Mouse (Mus musculus) gastrocnemius, postnatal 36 days (tissue): ENCODE results near the gene Chchd1. TPM values are rescaled to one million over a fixed set of nuclear protein-coding genes. Genes with fewer than 3 reads are reported as not detected.

Experiments used
- DNase-seq, 2 experiments: peaks; one replicate each; pipeline ENCODE4 v3.0.0; 2022
- intact Hi-C: fragments of 180-260 bp; cut with DNase I; formaldehyde crosslinking; loops from one replicate; pipeline ENCODE4 v1.15.1; 2025
- long read RNA-seq, 2 experiments: library from polyadenylated mRNA; stranded (forward); transcript quantifications; one replicate each; pipeline ENCODE4 v2.0.0; 2021
- total RNA-seq, 2 experiments: library from RNA; stranded (reverse); gene quantifications; 2 replicates each; pipeline ENCODE4 v1.2.3; 2021

Gene Chchd1
- total RNA-seq = 100 to 1,000 TPM in 1 of 2 experiments, 10 to 100 TPM in 1; 99.9 to 110 TPM
- long read RNA-seq, experiment 1, transcript Chchd1-201 (3 exons, 616 nt) = major isoform, 210 of 224 reads
- long read RNA-seq, experiment 1, transcript Chchd1-205 (3 exons, 578 nt) = minor isoform, 8 of 224 reads
- long read RNA-seq, experiment 1, partial matches to known transcripts = 4 of 224 reads
- long read RNA-seq, experiment 1, other reads (novel, unspliced or antisense) = 2 of 224 reads
- long read RNA-seq, experiment 2, transcript Chchd1-201 (3 exons, 616 nt) = major isoform, 229 of 248 reads
- long read RNA-seq, experiment 2, transcript Chchd1-205 (3 exons, 578 nt) = minor isoform, 8 of 248 reads
- long read RNA-seq, experiment 2, partial matches to known transcripts = 10 of 248 reads
- long read RNA-seq, experiment 2, other reads (novel, unspliced or antisense) = 0 of 248 reads

DNA sequence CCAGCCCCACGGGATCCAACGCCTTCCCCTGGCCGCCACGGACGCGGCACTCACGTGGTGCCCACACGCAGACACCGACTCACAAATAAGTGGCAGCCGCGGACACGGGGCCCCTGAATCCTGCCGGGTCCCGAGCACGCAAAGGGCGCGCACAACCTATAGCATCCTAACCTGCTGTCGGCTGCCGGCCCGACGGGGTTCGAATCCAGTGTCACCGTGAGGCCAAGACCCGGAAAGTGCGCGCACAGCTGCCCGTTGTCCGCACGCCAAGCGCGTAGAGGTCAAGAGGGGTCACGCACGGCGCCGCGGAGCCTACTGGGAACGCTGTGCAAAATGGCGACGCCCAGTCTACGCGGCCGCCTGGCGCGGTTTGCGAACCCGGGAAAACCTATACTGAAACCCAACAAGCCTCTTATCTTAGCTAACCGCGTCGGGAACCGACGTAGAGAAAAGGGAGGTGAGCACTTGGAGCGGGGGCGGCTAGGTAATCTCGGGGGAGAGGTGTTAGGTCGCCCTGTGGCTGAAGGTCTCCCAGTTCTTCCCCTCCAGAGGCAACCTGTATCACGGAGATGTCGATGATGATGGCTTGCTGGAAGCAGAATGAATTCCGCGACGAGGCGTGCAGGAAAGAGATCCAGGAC is at the start of gene Chchd1:
Chchd1 (plus strand) TSS at position 266 of the 641 bp plus-strand sequence.
- DNase-seq = peak; percentile 85 to 91
- intact Hi-C loops = no loop called here

DNA sequence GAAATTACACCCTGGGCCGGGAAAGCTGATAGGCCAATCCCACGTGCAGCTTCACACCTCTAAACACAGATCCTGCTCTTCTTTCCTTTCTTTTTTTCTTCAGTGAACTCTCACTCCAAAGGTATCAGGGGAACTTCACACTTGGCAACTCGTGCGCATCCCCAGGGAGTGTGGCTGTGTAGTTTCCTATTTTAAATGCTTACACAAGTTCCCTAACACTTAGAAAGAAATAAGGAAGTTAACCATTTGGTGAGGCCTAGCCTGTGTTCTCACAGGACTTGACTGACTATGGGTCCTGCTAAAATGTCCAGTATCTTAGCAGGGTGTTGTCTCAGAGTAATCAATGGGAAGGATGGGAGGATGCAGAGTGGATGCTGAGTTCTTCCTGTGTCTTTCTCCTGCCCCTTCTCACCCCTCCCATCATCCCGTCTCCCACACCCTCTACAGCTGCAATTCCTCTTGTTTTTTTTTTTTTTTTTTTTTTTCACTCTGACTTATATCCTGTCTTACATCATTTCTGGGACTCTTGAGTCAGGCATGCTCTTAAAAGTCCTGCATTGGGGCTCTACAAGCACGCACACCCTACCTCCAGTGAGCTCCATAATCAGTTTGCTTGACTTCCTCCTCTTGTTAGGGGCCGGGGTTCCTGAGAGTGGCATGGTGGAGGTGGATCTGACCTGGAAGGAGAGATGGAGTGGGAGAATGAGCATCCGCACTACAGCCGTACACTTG is 48.0 kb upstream of the Chchd1 start:
- intact Hi-C loops = no loop called here
- no peak for DNase-seq

DNA sequence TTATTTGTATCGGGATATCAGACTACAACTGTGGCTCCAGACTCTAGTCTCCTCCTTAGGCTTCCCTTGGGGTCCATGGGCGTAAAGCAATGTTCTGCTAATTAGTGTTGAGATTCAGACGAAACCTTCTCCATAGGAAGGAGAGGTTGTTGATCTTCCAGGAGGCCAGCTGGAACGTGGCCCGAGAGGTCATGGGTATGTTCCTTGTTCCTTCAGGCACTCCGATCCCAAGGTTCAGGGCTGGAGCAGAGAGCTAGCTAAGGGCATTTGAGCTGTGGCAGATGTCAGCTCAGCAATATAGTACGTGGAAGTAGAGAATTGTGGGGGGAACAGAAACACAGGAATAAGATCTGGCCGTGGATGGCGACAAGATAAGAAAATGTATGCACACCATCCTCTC is 47.1 kb upstream of the Chchd1 start:
- intact Hi-C loops = no loop called here

DNA sequence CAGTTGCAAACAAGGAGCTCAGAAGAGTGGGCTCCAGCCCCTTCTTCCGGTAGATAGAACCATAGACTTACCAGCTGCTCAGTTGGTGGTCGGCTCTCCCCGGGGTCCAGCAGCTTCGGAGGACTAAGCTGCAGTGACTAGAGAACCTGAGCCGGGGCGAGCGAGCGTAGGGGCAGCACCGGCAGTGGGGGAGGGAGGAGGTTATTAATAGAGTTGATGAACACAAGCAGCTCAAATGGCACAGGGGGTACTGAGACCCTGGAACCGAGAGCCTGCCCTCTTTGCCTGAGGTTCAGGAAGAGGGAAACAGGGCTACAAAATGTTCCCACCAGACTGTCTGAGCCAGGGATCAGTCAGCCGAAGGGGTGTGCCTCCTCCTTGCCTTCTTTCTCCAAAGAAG is 46.4 kb upstream of the Chchd1 start, which contains the start of gene Myoz1:
Myoz1 (minus strand) TSS at position 180 of the 400 bp plus-strand sequence.
- intact Hi-C loops = no loop called here
- DNase-seq = peak in 1 of 2 experiments; percentile 50

More for the DNA sequence above, 47.1 kb upstream of the Chchd1 start:
- DNase-seq = peak in 1 of 2 experiments; percentile 65

DNA sequence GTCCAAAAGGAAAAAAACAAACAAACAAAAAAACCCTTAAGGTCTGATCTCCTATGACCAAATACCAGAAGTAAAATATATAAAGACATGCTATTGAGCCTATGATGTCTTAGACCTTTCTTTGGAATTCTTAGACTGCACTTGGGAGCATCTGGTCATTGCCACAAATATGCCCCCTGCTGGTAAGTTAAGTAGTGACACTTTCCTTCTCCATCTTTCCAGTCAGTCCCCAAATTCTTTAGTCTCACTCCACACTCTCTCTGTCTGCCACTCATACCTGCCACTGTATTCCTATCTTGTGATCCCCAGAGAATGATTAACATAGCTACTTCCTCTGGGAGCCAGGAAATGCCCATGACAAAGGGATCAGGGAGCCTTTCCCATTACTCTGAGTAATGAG is 44.5 kb upstream of the Chchd1 start:
- intact Hi-C loops = loop anchor here (2.0 kb wide), 1 partner anchor 82 kb away; no protein-coding TSS in a partner anchor
- no peak for DNase-seq

DNA sequence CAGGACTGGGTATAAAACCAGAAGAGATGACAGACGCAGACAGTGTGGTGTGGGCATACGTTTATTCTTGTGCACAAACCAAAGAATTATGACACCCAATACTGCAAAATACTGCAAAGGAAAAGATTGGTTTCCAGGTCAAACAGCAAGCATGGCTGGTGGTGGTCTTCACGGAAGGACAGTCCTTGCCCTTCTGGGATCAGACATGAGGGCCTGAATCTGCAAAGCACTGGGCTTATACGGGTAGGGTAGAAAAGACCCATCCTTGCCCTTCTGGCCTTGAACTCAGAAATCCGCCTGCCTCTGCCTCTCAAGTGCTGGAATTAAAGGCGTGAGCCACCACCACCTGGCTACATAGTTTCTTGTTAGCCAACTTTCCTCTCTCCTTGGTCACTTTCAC is 43.9 kb upstream of the Chchd1 start:
- intact Hi-C loops = loop anchor here (2.0 kb wide), 1 partner anchor 82 kb away; no protein-coding TSS in a partner anchor
- DNase-seq = no peak

DNA sequence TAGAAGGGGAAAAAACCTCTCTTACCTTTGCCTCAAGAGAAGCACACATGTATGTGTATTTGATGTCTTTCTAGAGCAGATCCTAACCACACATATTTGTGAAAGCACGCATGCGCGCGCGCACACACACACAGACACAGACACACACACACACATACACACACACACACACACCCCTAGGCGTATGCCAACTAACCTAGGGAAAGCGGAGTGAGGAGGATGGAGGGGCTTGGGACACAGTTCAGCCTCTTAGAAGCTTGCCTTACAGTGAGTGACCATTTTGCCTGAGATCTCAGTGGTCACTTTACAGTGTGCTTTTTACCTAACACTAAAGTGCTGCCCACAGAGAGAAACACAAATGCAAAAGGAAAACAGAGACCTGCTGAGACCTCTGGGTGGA is 43.1 kb upstream of the Chchd1 start:
- no peak for DNase-seq
- intact Hi-C loops = loop anchor here (2.0 to 5.0 kb wide), 2 partner anchors 83 to 1163 kb away; no protein-coding TSS in a partner anchor

DNA sequence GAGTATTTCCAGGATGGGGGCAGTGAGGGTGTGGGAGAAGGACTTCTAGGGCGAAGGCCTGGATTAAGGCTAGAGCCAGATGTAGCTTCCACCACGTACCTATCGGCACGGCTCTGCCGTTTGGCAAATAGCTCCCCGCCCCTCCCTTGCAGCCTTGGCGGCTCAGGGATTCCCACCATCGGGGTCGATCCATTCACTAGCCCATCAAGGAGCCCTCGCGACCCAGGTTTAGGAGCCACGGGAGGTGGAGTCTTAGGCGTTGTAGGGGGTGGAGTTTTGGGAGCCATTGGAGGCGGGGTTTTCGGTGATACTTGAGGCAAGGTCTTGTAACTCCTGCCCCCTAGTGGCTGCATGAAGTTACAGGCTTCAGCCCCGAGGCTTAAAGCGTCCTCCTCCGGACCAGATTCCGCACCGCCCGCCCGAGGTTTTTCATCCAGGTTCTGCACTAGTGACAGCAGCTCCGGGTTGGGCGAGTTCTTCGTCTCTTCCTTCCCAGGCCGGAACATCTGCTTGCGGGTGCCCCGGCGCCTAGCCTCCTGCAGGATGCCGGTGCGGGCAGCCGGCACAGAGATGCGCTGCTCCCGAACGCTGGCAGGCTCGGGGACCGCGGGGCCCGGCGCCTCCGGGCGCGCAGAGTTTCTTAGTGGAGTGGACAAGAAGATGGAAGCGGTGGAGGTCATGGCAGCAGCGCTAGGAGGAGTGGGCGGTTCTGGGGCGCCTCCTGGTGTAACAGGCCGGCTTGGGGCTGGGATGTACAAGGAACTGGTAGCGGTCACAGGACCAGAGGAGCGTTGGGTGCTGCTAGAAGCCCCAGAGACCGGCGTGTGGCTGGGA is 41.8 kb upstream of the Chchd1 start:
- peak; percentile 85 to 94 for DNase-seq
- intact Hi-C loops = loop anchor here (5.0 kb wide), 1 partner anchor 1161 kb away; no protein-coding TSS in a partner anchor

DNA sequence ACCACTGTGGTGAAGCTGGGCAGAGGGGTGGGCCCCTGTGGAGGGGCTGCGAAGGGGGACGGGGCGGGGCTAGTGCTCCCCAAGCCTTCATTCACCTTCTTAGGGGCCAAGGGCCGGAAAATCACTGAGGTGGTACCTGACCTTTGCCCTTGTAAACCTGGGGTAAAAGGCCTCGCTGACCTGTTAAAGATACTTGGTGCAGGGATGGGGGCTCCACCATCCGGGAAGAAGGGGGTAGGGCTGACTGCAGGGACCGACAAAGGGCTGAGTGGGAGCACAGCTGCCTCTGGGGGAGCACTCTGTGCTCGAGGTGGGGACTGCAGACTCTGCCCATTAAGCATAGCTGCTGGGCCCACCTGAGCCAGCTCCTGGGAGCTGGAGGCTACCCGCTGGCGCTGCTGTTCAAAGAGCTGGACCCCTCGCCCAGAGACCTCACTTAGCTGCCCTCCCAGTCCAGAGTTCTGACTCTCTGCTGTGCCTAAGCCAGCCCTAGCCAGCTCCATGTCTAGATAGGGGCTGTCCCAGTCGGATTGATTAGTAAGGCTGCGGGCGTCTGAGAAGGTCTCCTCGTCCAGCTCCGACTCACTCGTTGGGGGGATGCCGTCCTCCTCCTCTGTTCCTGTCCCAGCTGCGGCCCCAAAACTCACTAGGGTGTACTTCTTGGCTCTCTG is 41.0 kb upstream of the Chchd1 start:
- DNase-seq = no peak
- intact Hi-C loops = loop anchor here (5.0 kb wide), 1 partner anchor 1161 kb away; no protein-coding TSS in a partner anchor

DNA sequence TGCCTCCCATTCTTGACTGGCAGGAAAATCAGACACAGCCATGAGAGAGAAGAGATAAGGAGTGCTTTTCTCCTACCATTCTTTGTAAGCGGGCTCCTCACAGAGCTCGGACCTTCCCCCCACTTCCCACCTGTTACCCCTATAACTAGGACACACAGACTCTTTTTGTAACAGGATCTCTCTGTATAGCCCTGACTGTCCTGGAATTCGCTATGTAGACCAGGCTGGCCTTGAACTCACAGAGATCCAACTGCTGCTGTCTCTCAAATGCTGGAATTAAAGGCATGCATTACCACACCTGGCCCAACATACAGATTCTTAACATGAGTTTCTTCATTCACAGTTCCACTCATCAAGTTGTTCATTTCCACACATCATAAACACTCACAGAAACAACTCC is 40.1 kb upstream of the Chchd1 start:
- intact Hi-C loops = loop anchor here (5.0 kb wide), 1 partner anchor 1160 kb away; no protein-coding TSS in a partner anchor
- no peak for DNase-seq

DNA sequence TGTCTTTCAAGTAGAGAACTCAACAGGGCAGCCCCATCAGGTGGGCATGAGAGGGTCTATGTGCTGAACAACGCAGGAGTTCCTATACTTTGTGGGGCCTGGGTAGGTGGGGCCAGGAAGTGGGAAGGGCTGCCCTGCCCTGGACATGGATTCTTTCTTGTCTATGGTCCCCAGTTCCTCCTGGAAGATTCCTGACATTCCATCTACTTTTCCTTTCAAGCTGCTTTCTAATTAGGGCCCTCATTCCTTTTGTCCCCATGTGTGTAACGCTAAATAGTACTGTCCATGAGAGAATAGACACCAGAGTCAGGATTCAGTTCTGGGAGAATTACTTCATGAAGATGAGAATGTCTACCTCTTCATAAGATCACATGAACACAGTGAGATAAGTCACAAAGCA is 39.2 kb upstream of the Chchd1 start:
- intact Hi-C loops = loop anchor here (5.0 kb wide), 1 partner anchor 1159 kb away; no protein-coding TSS in a partner anchor
- DNase-seq = no peak

DNA sequence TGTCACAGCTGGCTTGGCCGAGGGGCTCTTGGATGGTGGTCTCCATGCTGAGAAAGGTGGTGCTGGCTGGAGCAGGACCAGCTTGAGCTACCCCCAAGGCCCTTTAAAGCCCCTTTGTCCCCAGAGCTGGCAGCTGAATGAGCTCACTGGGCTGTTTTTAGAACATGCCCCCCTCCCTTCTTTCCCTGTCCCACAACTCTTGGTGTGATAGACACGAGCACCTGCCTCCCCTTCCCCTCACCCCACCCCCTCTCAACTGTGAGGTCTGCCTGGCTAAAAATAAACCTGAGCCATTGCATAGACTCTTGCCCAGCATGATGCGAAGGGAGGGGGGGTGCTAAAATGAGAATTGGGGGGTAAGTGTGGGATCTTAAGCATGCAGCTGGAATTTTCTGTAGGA is 38.4 kb upstream of the Chchd1 start:
- DNase-seq = peak in 1 of 2 experiments; percentile 35
- intact Hi-C loops = loop anchor here (5.0 kb wide), 1 partner anchor 1158 kb away; no protein-coding TSS in a partner anchor

DNA sequence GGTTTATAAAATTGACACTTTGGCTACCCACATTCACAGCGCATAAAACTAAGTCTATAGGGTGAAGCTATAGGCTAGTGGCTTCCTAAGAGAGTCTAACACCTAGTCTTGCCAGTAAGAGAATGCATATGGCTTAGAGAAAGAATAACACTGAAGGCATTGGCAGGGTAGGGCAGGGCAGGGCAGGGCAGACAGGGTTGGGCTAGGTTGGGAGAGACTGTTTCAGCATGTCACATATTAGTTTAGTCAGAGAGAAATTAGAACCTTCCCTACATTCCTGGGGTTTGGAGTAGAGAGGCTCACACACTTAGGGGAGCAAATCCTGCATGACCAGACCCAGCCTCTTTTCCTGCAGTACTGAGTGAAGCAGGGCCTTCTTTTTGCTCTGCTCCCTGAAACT is 35.3 kb upstream of the Chchd1 start:
- intact Hi-C loops = no loop called here
- no peak for DNase-seq

DNA sequence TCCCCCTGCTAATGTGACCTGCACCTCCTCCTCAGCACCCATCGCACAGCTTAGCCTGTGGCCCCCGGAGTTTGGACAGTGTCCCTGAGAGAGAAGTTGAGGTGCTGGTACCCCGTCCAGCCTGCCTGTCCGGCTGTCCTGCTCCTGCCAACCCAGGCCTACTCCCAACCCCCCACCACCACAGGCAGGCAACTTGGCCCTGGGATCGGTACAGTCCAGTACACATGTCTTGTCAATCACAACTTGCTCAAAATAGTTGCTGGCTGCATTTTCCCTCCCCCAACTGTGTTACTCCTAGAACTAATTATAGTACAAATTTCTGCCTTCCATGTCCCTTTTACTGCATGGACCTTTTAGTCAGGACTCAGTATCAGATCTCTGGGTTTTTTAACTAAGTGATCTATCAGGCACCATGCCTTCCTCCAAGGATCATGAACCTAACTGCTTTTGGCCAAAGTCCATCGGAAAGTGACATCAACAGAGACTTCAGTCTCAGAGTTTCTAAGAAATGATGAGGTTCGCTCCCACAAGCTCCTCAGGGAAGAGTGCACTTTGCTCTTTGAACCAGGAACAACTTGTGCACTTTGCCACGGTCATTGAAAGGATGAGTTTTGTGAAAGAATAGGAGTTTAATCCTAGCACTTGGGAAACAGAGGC is 34.5 kb upstream of the Chchd1 start, which contains the start of gene Synpo2l:
Synpo2l (minus strand) TSS at position 201 of the 657 bp plus-strand sequence.
- peak; percentile 52 to 64 for DNase-seq
- intact Hi-C loops = no loop called here

DNA sequence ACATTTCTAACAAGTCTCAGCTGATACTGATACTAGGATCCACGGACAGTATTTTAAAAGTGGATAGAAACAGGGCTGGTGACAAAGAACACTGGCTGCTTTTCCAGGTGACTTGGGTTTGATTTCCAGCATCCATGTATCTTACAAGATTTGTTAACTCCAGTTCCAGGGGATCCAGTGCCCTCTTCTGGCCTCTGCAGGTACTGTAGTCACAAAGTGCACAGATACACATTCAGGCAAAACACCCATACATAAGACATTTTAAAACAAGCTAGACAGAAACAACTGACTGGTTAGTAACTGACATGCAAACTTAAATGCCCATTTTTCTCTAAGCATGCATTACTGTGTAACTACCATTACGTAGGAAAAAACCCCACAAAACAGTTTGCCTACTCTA is 29.8 kb upstream of the Chchd1 start:
- DNase-seq = no peak
- intact Hi-C loops = no loop called here

DNA sequence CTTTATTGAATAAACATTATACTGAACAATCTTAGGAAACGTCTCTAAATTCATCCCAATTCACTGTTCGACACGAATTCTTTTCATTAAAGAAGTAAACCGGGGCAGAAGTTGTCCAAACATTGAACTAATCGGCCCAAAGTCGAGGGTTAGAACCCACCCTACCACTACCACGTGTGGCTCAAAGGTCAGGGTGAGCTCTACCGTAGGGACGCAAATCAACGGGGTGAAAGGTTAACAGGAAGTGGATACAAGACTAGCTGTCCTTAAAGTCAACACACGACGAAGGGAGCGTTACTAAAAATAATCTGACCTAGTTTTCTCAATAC is 29.1 kb upstream of the Chchd1 start:
- no peak for DNase-seq
- intact Hi-C loops = no loop called here

DNA sequence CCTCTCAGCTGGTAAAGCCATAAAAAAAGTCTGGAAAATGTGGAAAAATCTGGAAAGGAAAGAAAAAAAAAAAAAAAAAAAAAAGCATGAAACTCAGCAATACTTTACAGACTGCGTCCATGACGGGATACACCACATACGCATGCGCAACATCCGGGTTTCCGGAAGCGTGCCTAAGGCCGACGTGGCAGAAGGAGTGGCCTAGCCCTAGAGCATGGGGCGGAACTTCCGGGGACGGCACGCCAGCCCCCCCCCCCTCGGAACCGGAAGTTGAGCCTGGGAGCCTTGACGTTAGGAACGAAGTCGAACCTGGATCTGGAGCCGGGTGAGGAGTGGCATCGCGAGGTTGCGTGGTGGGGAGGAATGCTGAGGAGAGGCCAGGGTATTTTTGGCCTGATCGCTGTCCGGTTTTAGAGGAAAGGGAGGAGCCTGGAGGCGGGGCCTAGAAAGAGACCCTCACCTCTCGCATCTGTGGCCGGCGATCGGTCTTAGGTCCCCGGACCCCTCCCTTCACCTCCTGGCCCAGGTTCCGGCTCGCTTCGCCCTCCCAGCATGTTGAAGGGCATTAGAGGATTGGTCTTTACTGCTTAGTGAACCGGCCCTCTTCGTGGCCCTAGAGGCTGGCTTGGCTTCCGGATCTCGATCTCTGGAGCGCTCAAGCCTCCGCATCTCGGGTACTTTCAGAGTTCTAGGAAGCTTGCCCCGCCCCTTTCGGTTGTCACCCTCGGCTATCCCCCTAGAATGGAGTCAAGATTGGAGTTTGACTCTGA is 28.6 kb upstream of the Chchd1 start, which contains the start of gene Sec24c:
Sec24c (plus strand) TSS at position 245 of the 770 bp plus-strand sequence.
- DNase-seq = peak; percentile 94 to 99
- intact Hi-C loops = no loop called here

DNA sequence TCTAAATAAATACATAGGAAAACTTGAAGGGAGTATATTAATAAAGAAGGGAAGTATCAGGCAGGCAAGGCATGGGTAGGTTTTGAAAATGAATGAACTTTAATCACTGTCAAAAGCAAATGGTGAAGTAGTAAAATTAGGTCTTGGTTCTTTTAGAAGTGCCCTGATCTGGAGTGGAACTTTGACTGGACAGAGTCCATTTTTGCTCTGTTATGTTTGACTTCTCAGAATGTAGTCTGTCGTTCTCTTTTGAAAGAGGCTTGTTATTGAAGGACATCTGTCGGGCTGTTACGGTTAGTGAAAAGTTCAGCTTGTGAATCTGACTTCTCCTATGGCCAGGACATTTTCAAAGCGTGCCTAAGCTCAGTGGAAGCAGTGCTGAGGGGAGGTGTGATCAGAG is 24.9 kb upstream of the Chchd1 start:
- no peak for DNase-seq

More for the DNA sequence above, 24.9 kb upstream of the Chchd1 start:
- intact Hi-C loops = no loop called here
